Mouse (Mus musculus): ENCODE measurements around the gene 4933409G03Rik. TPM values are rescaled to one million over a fixed set of nuclear protein-coding genes. Genes with fewer than 3 reads are reported as not detected.
"Not testable (repeated sequence)": the region's sequence is repeated elsewhere in the genome, so short reads cannot be mapped to it uniquely, and the experiment has no call there.

The 4933409G03Rik gene
- not detected for total RNA-seq (2022)

DNA sequence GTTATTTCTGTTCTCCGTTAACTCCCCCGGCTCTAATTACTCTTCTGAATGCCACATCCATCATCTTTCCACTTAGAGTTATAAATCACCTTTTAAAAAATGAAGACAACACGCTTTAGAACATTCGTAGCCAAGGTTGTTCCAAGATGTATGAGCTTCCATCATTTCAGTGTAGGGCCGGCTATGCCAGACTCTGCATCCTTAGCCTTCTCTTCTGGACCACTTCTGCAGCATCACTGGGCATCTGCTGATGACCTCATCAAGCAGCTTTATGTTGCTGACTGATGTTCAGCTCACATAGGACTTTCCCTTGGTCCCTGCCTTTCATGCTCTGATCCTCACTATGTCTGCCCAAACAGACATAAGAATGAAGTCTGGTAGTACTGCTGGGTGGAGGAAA, at the start of gene 4933409G03Rik:
TSS of gene 4933409G03Rik (plus strand) at position 301 of the 400 bp plus-strand sequence.
- DNase-seq (ENCODE audit: low spot score in 2 of 2), result no peak

DNA sequence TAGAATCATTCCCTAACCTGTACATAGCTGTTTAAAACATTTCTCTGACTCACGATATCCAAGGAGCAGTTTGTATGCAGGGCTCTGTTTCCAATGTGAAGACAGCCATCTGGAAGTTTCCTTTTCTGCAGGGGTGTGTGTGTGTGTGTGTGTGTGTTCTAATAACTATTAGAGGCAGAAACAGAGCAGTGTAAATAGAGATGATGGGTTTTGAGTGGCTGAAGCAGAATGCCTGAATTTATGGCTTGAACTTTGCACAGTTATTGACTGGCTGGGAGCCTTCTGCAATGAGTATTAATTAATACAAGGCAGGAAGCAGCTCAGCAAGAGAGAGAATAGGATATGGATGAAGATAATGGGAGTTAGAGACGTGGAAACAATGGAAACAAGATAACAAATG, 38.0 kb upstream of the 4933409G03Rik start:
- DNase-seq (ENCODE audit: low spot score in 2 of 2), result no peak

DNA sequence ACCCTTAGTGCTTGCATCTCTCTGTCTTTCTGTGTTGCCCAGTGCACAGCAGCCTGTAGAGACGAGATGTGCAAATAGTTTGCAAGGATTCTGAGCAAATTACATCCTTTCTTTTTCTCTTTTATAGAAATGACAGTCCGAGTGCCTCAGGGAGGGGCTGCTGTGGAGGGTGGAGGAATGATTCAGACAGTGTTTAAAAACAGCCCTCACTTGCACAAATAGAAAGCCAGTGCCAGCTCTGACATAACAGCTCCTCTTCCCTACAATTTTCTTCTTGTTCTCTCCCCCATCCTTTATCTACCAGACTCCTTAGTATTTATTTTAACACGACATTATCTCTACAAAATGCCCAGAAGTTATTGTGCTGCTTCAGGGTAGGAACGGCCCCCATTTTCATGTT, 21.4 kb upstream of the 4933409G03Rik start:
- peak in 1 of 2 experiments; percentile 13 for DNase-seq (ENCODE audit: low spot score in 2 of 2)

DNA sequence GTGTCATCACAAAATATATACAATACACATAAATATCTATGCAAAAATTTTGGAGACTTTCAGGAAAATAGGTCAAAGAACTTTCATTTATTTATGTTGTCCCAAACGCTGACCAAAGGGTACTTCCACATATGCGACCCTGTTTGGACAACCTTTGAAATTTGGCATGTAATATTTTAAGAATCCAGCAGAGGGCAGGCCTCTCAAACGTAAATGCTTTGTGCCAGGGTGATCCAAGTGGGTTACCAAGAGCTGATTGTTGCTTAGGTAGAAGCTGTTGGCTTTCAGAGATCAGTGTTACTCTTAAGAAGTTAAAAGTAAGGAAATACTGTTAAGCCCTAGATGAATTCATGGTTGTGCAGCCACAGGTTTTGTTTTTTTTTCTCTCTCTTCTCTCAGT, 18.9 kb upstream of the 4933409G03Rik start:
- peak in 1 of 2 experiments; percentile 9 for DNase-seq (ENCODE audit: low spot score in 2 of 2)

DNA sequence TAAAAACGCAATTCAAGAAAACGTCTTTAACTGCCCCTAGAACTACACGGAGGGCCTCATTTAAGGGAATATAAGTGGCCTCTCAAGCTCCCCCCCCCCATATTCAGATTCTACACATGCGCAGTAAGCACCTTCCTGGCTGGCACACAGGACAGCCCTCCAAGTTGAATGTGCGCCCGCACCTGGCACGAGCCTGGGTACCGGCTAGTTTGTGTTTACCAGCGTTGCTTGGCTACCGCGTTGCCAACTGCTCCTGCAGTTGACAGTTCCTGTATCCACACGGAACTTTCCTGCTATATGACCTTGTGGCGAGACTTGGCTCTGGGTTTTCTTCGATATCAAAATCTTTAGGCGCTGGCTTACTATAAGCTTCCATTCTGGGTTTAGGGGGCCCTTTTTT, 13.9 kb upstream of the 4933409G03Rik start:
- peak; percentile 17 to 46 for DNase-seq (ENCODE audit: low spot score in 2 of 2)

DNA sequence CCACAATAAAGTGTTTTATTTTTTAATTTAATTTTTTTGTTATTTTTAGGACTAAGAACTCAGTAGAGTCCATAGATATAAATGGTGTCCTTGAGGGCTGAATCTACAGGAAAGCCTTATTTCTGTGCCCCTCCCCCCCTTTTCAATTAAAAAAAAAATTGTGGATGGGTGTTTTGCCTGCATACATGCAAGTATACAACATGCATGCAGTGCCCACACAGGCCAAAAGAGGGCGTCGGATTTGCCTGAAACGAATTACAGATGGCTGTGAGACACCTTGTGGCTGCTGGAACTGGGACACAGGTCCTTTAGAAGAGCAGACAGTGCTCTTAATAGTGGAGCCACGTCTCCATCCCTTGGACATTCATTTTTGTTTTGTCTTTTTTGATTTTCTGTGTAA, 9.9 kb upstream of the 4933409G03Rik start:
- DNase-seq (ENCODE audit: low spot score in 2 of 2), result no peak

DNA sequence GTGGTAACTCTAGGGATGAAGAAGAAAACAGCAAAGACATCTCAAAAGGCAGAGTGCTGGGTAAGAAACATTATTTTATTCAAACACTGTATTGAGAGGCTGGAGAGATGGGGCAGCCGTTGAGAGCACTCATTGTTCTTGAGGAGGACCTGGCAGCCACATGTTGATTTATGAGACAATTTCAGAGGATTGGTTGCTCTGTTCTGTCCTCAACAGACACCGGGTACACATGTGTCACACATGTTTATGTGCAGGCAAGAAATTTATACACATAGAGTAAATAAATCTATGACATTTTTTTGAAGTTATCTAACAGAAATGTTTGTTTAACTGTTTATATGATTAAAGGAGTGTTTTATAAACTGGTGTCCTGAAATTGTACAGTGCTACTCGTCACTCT, 10.6 kb downstream of the 4933409G03Rik start:
- no peak for DNase-seq (ENCODE audit: low spot score in 2 of 2)

DNA sequence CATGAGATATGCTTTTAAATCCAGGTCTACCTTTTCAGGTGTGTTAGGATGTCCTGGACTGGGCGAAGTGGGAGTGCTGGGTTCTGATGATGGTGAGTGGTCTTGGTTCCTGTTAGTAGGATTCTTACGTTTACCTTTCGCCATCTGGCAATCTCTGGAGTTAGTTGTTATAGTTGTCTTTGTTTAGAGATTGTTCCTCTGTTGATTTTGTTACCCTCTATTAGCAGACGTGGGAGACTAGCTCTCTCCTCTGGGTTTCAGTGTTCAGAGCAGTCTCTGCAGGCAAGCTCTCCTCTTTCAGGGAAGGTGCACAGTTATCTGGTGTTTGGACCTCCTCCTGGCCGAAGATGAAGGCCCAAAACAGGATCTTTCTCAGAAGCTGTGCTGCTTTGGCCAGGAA, 74.0 kb downstream of the 4933409G03Rik start, which contains the start of gene 4932414N04Rik:
TSS of gene 4932414N04Rik (plus strand) at position 301 of the 400 bp plus-strand sequence.
- DNase-seq (ENCODE audit: low spot score in 2 of 2), result not testable (repeated sequence)

Other genes with a start within 250 kb of the 4933409G03Rik start
- 10 to 100 TPM; 66.7 to 76.9 (median 76.1) TPM for gene Stk39, start 110.1 kb upstream of the 4933409G03Rik start, total RNA-seq (2022)
- gene 4932414N04Rik, start 74.1 kb downstream of the 4933409G03Rik start, total RNA-seq (2022), result not detected